Mouse (Mus musculus): ENCODE results near the gene Ppp4r2. TPM values are rescaled to one million over a fixed set of nuclear protein-coding genes. Genes with fewer than 3 reads are reported as not detected.
A peak's percentile ranks its signal among the peaks of the same experiment; 100 is the strongest.

Ppp4r2 gene
- polyA plus RNA-seq, 1 experiment from 2014 or later = 15.1 TPM

GRCm38 (mm10) chr6:100873191-100873590 is 39.8 kb downstream of the Ppp4r2 start:
- no peak overlapping the region for H3K27ac ChIP-seq (replicated peaks)
- no peak overlapping the region for H3K9ac ChIP-seq
- H3K27me3 ChIP-seq = no peaks in the 10 kb centered on the region
- H3K9me3 ChIP-seq = no peaks in the 10 kb centered on the region
- no peak overlapping the region for H3K4me3 ChIP-seq
- no peak for ATAC-seq (ENCODE audit: low FRiP score, low read depth)
- WGBS = 70% methylated on average over 6 of the region's 6 CpGs
- no peaks in the 10 kb centered on the region; the same call in 1 of the 2 replicates for H3K36me3 ChIP-seq
- H3K4me1 ChIP-seq (replicated peaks) = no peaks in the 10 kb centered on the region
- H3K4me2 ChIP-seq = no peak overlapping the region

DNA sequence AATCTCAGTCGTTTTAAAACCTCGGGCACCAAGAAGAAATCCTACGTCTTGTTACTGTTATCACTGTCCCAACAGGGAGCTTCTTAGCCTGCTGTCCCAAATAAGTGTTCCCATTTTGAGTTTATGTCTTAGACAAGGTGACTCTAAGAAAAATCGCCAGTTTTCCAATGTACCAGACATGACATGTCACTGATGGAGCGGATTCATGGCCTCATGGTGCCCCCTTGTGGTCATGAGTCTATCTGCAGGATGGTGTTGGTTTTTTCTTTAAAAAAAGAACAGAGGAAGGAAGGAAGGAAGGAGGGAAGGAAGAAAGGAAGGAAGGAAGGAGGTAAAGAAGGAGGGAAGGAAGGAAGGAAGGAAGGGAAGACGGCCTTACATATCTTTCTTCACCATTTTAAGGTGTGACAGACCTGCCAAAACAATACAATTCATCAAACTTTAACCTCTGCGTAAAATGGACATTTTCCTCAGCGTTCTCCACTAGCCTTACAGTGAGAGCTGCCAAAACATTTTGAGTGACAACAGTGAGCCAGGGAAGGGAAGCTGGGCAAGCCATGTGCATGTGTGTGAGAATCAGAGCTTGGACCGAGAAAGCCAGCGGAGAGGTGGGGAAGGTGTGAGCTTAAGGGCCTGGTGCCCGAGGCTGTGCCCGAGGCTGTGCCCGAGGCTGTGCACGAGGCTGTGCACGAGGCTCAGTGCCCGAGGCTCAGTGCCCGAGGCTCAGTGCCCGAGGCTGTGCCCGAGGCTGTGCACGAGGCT is 42.6 kb downstream of the Ppp4r2 start:
- Histone ChIP-seq H3K27ac (replicated peaks) (no peak overlapping the region), H3K4me3 (no peak overlapping the region), H3K27me3 (0 out of 2 replicates have a peak, but pooled peaks cover 4% of the 10 kb centered on the region), H3K36me3 (no peaks in the 10 kb centered on the region), H3K9me3 (no peaks in the 10 kb centered on the region), H3K4me1 (replicated peaks) (no peaks in the 10 kb centered on the region), H3K4me2 (no peak overlapping the region), H3K9ac (no peak overlapping the region)
- WGBS = 66% methylated on average over 20 of the region's 20 CpGs
- ATAC-seq (ENCODE audit: low FRiP score, low read depth) = 0 out of 2 replicates have a peak, but pooled peaks have one; percentile 35

- 90% methylated on average over 12 of the region's 12 CpGs for WGBS
- no peak for ATAC-seq (ENCODE audit: low FRiP score, low read depth)
- H3K36me3 ChIP-seq = no peaks in the 10 kb centered on the region
- H3K4me1 ChIP-seq (replicated peaks) = no peaks in the 10 kb centered on the region
- H3K9ac ChIP-seq = no peak overlapping the region
- H3K4me3 ChIP-seq = no peak overlapping the region
- H3K27me3 ChIP-seq = 0 out of 2 replicates have a peak, but pooled peaks cover 4% of the 10 kb centered on the region
- H3K27ac ChIP-seq (replicated peaks) = no peak overlapping the region
- no peaks in the 10 kb centered on the region for H3K9me3 ChIP-seq
- no peak overlapping the region for H3K4me2 ChIP-seq
Observed at GRCm38 (mm10) chr6:100876624-100877017, 43.2 kb downstream of the Ppp4r2 start.

DNA sequence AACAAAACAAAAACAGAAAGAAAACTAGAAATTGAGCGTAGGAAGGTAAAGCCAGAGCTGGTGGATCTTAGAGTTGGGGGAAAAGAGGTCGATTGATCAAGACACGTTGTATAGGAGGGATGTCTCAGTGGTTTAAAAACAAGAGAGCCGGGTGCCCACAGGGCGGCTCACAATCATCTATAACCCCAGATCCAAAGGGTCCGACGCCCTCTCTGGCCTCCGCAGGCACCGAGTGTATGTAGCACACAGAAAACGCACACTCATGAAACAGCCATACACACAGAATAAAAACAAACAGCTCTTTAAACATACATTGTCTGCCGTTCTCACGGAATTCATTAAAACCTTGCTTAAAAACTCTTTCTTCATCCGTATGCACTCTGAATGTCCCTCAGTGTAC is 45.1 kb downstream of the Ppp4r2 start:
- Histone ChIP-seq H3K9me3 (no peaks in the 10 kb centered on the region), H3K36me3 (no peaks in the 10 kb centered on the region), H3K4me3 (no peak overlapping the region), H3K27me3 (0 out of 2 replicates have a peak, but pooled peaks cover 4% of the 10 kb centered on the region), H3K9ac (no peak overlapping the region), H3K4me1 (replicated peaks) (0 out of 2 replicates have a peak, but pooled peaks cover 4% of the 10 kb centered on the region), H3K27ac (replicated peaks) (no peak overlapping the region), H3K4me2 (no peak overlapping the region)
- WGBS = 85% methylated on average over 13 of the region's 13 CpGs
- ATAC-seq (ENCODE audit: low FRiP score, low read depth) = no peak

DNA sequence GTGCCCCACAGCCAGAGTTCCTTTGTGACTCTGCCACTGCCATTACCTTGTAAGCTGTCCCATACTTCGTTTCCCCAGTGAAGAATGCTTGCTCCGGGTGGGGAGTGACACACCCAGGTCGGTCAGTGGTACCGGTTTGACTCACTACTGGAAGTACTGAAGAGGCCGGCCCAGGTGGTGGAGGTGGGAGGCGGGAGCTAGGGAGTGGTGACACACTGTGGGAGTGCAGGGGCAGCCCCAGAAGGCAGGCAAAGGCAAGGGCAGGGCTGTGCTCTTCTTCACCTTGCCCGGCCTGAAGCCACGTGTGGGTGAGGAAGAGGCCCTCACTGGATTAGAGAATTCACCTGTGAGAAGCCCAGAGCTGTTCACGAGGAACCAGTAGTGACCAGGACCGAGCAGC is 46.2 kb downstream of the Ppp4r2 start:
- H3K4me1 ChIP-seq (replicated peaks) = 0 out of 2 replicates have a peak, but pooled peaks cover 4% of the 10 kb centered on the region
- H3K27ac ChIP-seq (replicated peaks) = no peak overlapping the region
- WGBS = 60% methylated on average over 10 of the region's 10 CpGs
- 0 out of 2 replicates have a peak, but pooled peaks cover 4% of the 10 kb centered on the region for H3K27me3 ChIP-seq
- H3K9ac ChIP-seq = no peak overlapping the region
- H3K9me3 ChIP-seq = no peaks in the 10 kb centered on the region
- no peak overlapping the region for H3K4me2 ChIP-seq
- ATAC-seq (ENCODE audit: low FRiP score, low read depth) = no peak
- H3K4me3 ChIP-seq = no peak overlapping the region
- H3K36me3 ChIP-seq = no peaks in the 10 kb centered on the region

GRCm38 (mm10) chr6:100881657-100882056 is 48.2 kb downstream of the Ppp4r2 start:
- H3K36me3 ChIP-seq = no peaks in the 10 kb centered on the region
- no peak overlapping the region for H3K27ac ChIP-seq (replicated peaks)
- no peak overlapping the region for H3K9ac ChIP-seq
- H3K4me1 ChIP-seq (replicated peaks) = 0 out of 2 replicates have a peak, but pooled peaks cover 4% of the 10 kb centered on the region
- H3K4me3 ChIP-seq = no peak overlapping the region
- WGBS = 86% methylated on average over 9 of the region's 9 CpGs
- H3K27me3 ChIP-seq = 0 out of 2 replicates have a peak, but pooled peaks cover 4% of the 10 kb centered on the region
- no peak for ATAC-seq (ENCODE audit: low FRiP score, low read depth)
- H3K9me3 ChIP-seq = no peaks in the 10 kb centered on the region
- no peak overlapping the region for H3K4me2 ChIP-seq

- H3K4me2 ChIP-seq = peak overlapping the region; percentile 53
- H3K4me1 ChIP-seq (replicated peaks) = 0 out of 2 replicates have a peak, but pooled peaks cover 4% of the 10 kb centered on the region
- no peaks in the 10 kb centered on the region for H3K36me3 ChIP-seq
- ATAC-seq (ENCODE audit: low FRiP score, low read depth) = peak; percentile 19; the same call in 1 of the 2 replicates
- WGBS = 16% methylated on average over 15 of the region's 15 CpGs
- H3K9ac ChIP-seq = no peak overlapping the region
- H3K27ac ChIP-seq (replicated peaks) = no peak overlapping the region
- peak overlapping the region; percentile 16; the same call in 1 of the 2 replicates for H3K4me3 ChIP-seq
- no peaks in the 10 kb centered on the region for H3K9me3 ChIP-seq
- 0 out of 2 replicates have a peak, but pooled peaks cover 4% of the 10 kb centered on the region for H3K27me3 ChIP-seq
Observed at GRCm38 (mm10) chr6:100882381-100883213, 49.2 kb downstream of the Ppp4r2 start.

DNA sequence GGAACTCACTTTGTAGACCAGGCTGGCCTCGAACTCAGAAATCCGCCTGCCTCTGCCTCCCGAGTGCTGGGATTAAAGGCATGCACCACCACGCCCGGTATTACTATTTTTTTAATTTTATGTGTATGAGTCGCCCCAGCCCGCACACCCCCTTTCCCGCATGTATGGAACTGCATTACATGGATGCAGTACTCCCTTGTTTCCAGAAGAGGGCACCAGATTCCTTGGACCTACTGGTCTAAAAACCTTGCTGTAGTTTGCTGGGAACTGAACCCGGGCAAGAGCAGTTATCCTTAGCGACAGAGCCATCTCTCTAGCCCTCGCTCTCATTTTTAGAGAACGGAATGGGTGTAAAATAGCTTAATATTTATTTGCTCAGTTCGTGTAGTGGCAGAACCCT is 49.8 kb downstream of the Ppp4r2 start:
- no peak for ATAC-seq (ENCODE audit: low FRiP score, low read depth)
- H3K27me3 ChIP-seq = 0 out of 2 replicates have a peak, but pooled peaks cover 4% of the 10 kb centered on the region
- H3K4me3 ChIP-seq = no peak overlapping the region
- H3K4me1 ChIP-seq (replicated peaks) = 0 out of 2 replicates have a peak, but pooled peaks cover 4% of the 10 kb centered on the region
- no peak overlapping the region for H3K4me2 ChIP-seq
- H3K9me3 ChIP-seq = no peaks in the 10 kb centered on the region
- no peak overlapping the region for H3K9ac ChIP-seq
- H3K27ac ChIP-seq (replicated peaks) = no peak overlapping the region
- WGBS = 55% methylated on average over 13 of the region's 13 CpGs
- no peaks in the 10 kb centered on the region for H3K36me3 ChIP-seq

GRCm38 (mm10) chr6:100884594-100885225 is 51.3 kb downstream of the Ppp4r2 start:
- 62% methylated on average over 12 of the region's 12 CpGs for WGBS
- Histone ChIP-seq H3K27me3 (no peaks in the 10 kb centered on the region), H3K27ac (replicated peaks) (0 out of 2 replicates have a peak overlapping the region, but pooled peaks have one; percentile 14), H3K36me3 (no peaks in the 10 kb centered on the region), H3K4me2 (no peak overlapping the region), H3K4me3 (no peak overlapping the region), H3K9ac (no peak overlapping the region), H3K9me3 (no peaks in the 10 kb centered on the region), H3K4me1 (replicated peaks) (0 out of 2 replicates have a peak, but pooled peaks cover 4% of the 10 kb centered on the region)
- ATAC-seq (ENCODE audit: low FRiP score, low read depth) = peak; percentile 57

- Histone ChIP-seq H3K27me3 (no peaks in the 10 kb centered on the region), H3K4me1 (replicated peaks) (0 out of 2 replicates have a peak, but pooled peaks cover 4% of the 10 kb centered on the region), H3K4me2 (no peak overlapping the region), H3K9me3 (no peaks in the 10 kb centered on the region), H3K9ac (no peak overlapping the region), H3K36me3 (no peaks in the 10 kb centered on the region), H3K27ac (replicated peaks) (0 out of 2 replicates have a peak overlapping the region, but pooled peaks have one; percentile 14), H3K4me3 (no peak overlapping the region)
- ATAC-seq (ENCODE audit: low FRiP score, low read depth) = 0 out of 2 replicates have a peak, but pooled peaks have one; percentile 12
- 50% methylated on average over 7 of the region's 7 CpGs for WGBS
Observed at GRCm38 (mm10) chr6:100885376-100885775, 52.0 kb downstream of the Ppp4r2 start.

- Histone ChIP-seq H3K9ac (no peak overlapping the region), H3K9me3 (no peaks in the 10 kb centered on the region), H3K4me3 (no peak overlapping the region), H3K4me1 (replicated peaks) (0 out of 2 replicates have a peak, but pooled peaks cover 4% of the 10 kb centered on the region), H3K27ac (replicated peaks) (no peak overlapping the region), H3K36me3 (no peaks in the 10 kb centered on the region), H3K4me2 (no peak overlapping the region), H3K27me3 (no peaks in the 10 kb centered on the region)
- no peak for ATAC-seq (ENCODE audit: low FRiP score, low read depth)
- 82% methylated on average over 9 of the region's 9 CpGs for WGBS
Observed at GRCm38 (mm10) chr6:100887012-100887411, 53.6 kb downstream of the Ppp4r2 start.

Data from hindbrain, embryonic 15.5 days (tissue).